Mouse (Mus musculus) G1E-ER4 (cell line): ENCODE data around the gene Gm9732. TPM values are rescaled to one million over a fixed set of nuclear protein-coding genes. Genes with fewer than 3 reads are reported as not detected.
"Not testable (repeated sequence)": the region's sequence is repeated elsewhere in the genome, so short reads cannot be mapped to it uniquely, and the experiment has no call there.

Source experiments
- GATA1 ChIP-seq: IDR thresholded peaks from one replicate; pipeline ENCODE4 v1.8.0; 2012; ENCODE audit warnings: low read length, inconsistent platforms
- polyA plus RNA-seq: library from polyadenylated mRNA; stranded (reverse); fragments of >175 nt; gene quantifications from 2 replicates; pipeline ENCODE4 v1.2.3, GENCODE M21; 2012

The Gm9732 gene
- 1.9 and 5.8 TPM in 2 replicates for polyA plus RNA-seq

GRCm38 (mm10) chr14:43274986-43275511, at the start of gene Gm9732:
Gene Gm9732, plus strand, starts transcription at chr14:43275036.
- not testable (repeated sequence) for TF ChIP-seq GATA1

- TF ChIP-seq GATA1 = not testable (repeated sequence)
These were observed 39.6 kb upstream of the Gm9732 start, which contains the start of gene Gm8122 for GRCm38 (mm10) chr14:43235204-43235603. Gene Gm8122, minus strand, starts transcription at chr14:43235304.

GRCm38 (mm10) chr14:43258349-43258748, 16.5 kb upstream of the Gm9732 start, which contains the start of gene Gm8126:
Gene Gm8126, plus strand, starts transcription at chr14:43258649.
- not testable (repeated sequence) for TF ChIP-seq GATA1

GRCm38 (mm10) chr14:43293503-43293902, 18.7 kb downstream of the Gm9732 start, which contains the start of gene Gm8127:
Gene Gm8127, minus strand, starts transcription at chr14:43293832.
- TF ChIP-seq GATA1 = not testable (repeated sequence)

- not testable (repeated sequence) for TF ChIP-seq GATA1
These were observed 72.9 kb downstream of the Gm9732 start, which contains the start of gene 1700001F09Rik for GRCm38 (mm10) chr14:43347711-43348110. Gene 1700001F09Rik, minus strand, starts transcription at chr14:43347811.

Other genes with a start within 250 kb of the Gm9732 start
- not detected in 2 replicates for gene Gm8094, start 198.4 kb upstream of the Gm9732 start, polyA plus RNA-seq
- gene Gm8104, start 174.4 kb upstream of the Gm9732 start, polyA plus RNA-seq = not detected in 2 replicates
- gene Gm7233, start 95.2 kb upstream of the Gm9732 start, polyA plus RNA-seq = not detected in 2 replicates
- not detected in 2 replicates for gene Gm8122, start 39.7 kb upstream of the Gm9732 start, polyA plus RNA-seq
- not detected in 2 replicates for gene Gm8126, start 16.4 kb upstream of the Gm9732 start, polyA plus RNA-seq
- gene Gm8127, start 18.8 kb downstream of the Gm9732 start, polyA plus RNA-seq = not detected in 2 replicates
- not detected in 2 replicates for gene 1700001F09Rik, start 72.8 kb downstream of the Gm9732 start, polyA plus RNA-seq
- gene Gm8138, start 141.3 kb downstream of the Gm9732 start, polyA plus RNA-seq = not detected in 2 replicates